In genomic region chr2:6867297-6867696, GRCm38 (mm10) we compare ENCODE assay signal across 20 mouse cellular contexts.
DNase-seq lines count a peak whose midpoint lies in the region; ATAC-seq and TF ChIP-seq lines count a peak whose summit lies in the region.
"Had no signal": no experiment of that assay in that cellular context is flagged by ENCODE, and none has a peak within 500 bp of the region (broad histone marks: within the 10 kb centered on the region; RNA-seq: fewer than 3 reads in every experiment).

No protein-coding gene starts in this region.

- no peak for ATAC-seq in hindbrain, embryonic 13.5 days (ENCODE audit: low FRiP score)
- ATAC-seq in hindbrain, embryonic 12.5 days (ENCODE audit: low FRiP score) = no peak
- ATAC-seq in neural tube, embryonic 13.5 days (ENCODE audit: low read depth) = peak; percentile 64; the same call in 1 of the 2 replicates
- no peak; the same call in 1 of the 2 replicates for ATAC-seq in hindbrain, postnatal 0 days
- ATAC-seq in granulocyte monocyte progenitor cell, adult 5-6 weeks (replicated peaks; ENCODE audit: poor library complexity, severe bottlenecking) = no peak
- ATAC-seq: liver, embryonic 12.5 days had no signal

- H3K27ac ChIP-seq in hindbrain, embryonic 13.5 days = no peak overlapping the region
- no peak overlapping the region for H3K27ac ChIP-seq in hindbrain, embryonic 12.5 days
- H3K27ac ChIP-seq in neural tube, embryonic 13.5 days (replicated peaks) = peak overlapping the region; percentile 72
- H3K27ac ChIP-seq in hindbrain, postnatal 0 days = no peak overlapping the region
- H3K27ac ChIP-seq: heart, embryonic 10.5 days; limb, embryonic 12.5 days; liver, embryonic 12.5 days had no signal

- H3K27me3 ChIP-seq in hindbrain, embryonic 13.5 days = 0 out of 2 replicates have a peak, but pooled peaks cover 2% of the 10 kb centered on the region
- H3K27me3 ChIP-seq in hindbrain, embryonic 12.5 days = no peaks in the 10 kb centered on the region
- no peaks in the 10 kb centered on the region for H3K27me3 ChIP-seq in neural tube, embryonic 13.5 days
- no peaks in the 10 kb centered on the region for H3K27me3 ChIP-seq in hindbrain, postnatal 0 days (ENCODE audit: insufficient read depth, low read length)

- H3K9ac ChIP-seq in hindbrain, embryonic 13.5 days = no peak overlapping the region
- no peak overlapping the region for H3K9ac ChIP-seq in hindbrain, embryonic 12.5 days
- H3K9ac ChIP-seq in neural tube, embryonic 13.5 days = no peak overlapping the region
- no peak overlapping the region for H3K9ac ChIP-seq in hindbrain, postnatal 0 days (replicated peaks; ENCODE audit: low read length)
- H3K9ac ChIP-seq: limb, embryonic 12.5 days; liver, embryonic 12.5 days; lung, embryonic 14.5 days had no signal

- no peak overlapping the region for H3K4me3 ChIP-seq in hindbrain, embryonic 13.5 days
- no peak overlapping the region for H3K4me3 ChIP-seq in hindbrain, embryonic 12.5 days
- no peak overlapping the region for H3K4me3 ChIP-seq in neural tube, embryonic 13.5 days
- H3K4me3 ChIP-seq in hindbrain, postnatal 0 days (ENCODE audit: low read length) = no peak overlapping the region
- H3K4me3 ChIP-seq: heart, embryonic 10.5 days; limb, embryonic 12.5 days; liver, embryonic 12.5 days; myocyte had no signal

- H3K4me2 ChIP-seq in hindbrain, embryonic 13.5 days = 0 out of 2 replicates have a peak overlapping the region, but pooled peaks have one; percentile 27
- H3K4me2 ChIP-seq in hindbrain, embryonic 12.5 days (replicated peaks) = no peak overlapping the region
- no peak overlapping the region; the same call in 1 of the 2 replicates for H3K4me2 ChIP-seq in neural tube, embryonic 13.5 days
- H3K4me2 ChIP-seq in hindbrain, postnatal 0 days (ENCODE audit: low read depth, low read length) = peak overlapping the region; percentile 58
- H3K4me2 ChIP-seq: limb, embryonic 12.5 days; liver, embryonic 12.5 days; lung, embryonic 14.5 days had no signal

- H3K9me3 ChIP-seq in hindbrain, embryonic 13.5 days = no peaks in the 10 kb centered on the region
- no peaks in the 10 kb centered on the region for H3K9me3 ChIP-seq in hindbrain, embryonic 12.5 days (replicated peaks)
- no peaks in the 10 kb centered on the region for H3K9me3 ChIP-seq in neural tube, embryonic 13.5 days
- H3K9me3 ChIP-seq in hindbrain, postnatal 0 days (ENCODE audit: low read length) = no peaks in the 10 kb centered on the region
- H3K9me3 ChIP-seq: heart, embryonic 10.5 days; limb, embryonic 12.5 days; liver, embryonic 12.5 days had no signal

- H3K36me3 ChIP-seq in hindbrain, embryonic 13.5 days = no peaks in the 10 kb centered on the region
- H3K36me3 ChIP-seq in hindbrain, embryonic 12.5 days = no peaks in the 10 kb centered on the region
- no peaks in the 10 kb centered on the region for H3K36me3 ChIP-seq in neural tube, embryonic 13.5 days
- H3K36me3 ChIP-seq in hindbrain, postnatal 0 days (ENCODE audit: insufficient read depth, low read length) = no peaks in the 10 kb centered on the region
- H3K36me3 ChIP-seq: G1E; heart, embryonic 10.5 days; limb, embryonic 12.5 days; liver, embryonic 12.5 days had no signal

- no peak for DNase-seq in neural tube, embryonic 10.5 days (ENCODE audit: extremely low spot score, low spot score)
- DNase-seq in hindbrain, postnatal 0 days (ENCODE audit: low spot score) = peak; percentile 34
- DNase-seq in adrenal gland, adult 18-20 months (ENCODE audit: low spot score in 2 of 2) = no peak
- DNase-seq: adrenal gland, postnatal 36 days; cerebellum, adult 2 months; cerebellum, postnatal 36 days; kidney, adult 9 months; kidney, postnatal 36 days; lung, embryonic 14.5 days; lung, postnatal 36 days; thymus, postnatal 25 days had no signal

- WGBS in hindbrain, embryonic 13.5 days = 18% methylated on average over 4 of the region's 4 CpGs
- WGBS in hindbrain, embryonic 12.5 days = 27% methylated on average over 4 of the region's 4 CpGs
- 18% methylated on average over 4 of the region's 4 CpGs for WGBS in neural tube, embryonic 13.5 days
- 23% methylated on average over 4 of the region's 4 CpGs for WGBS in hindbrain, postnatal 0 days

- peaks cover 45% of the 10 kb centered on the region for H3K4me1 ChIP-seq in hindbrain, embryonic 13.5 days (replicated peaks)
- H3K4me1 ChIP-seq in hindbrain, embryonic 12.5 days = peaks cover 27% of the 10 kb centered on the region
- H3K4me1 ChIP-seq in neural tube, embryonic 13.5 days (replicated peaks) = peaks cover 67% of the 10 kb centered on the region
- H3K4me1 ChIP-seq in hindbrain, postnatal 0 days (ENCODE audit: insufficient read depth, low read length) = peaks cover 6% of the 10 kb centered on the region; the same call in 1 of the 2 replicates

- no peak for TF ChIP-seq CTCF in hindbrain, postnatal 0 days (IDR thresholded peaks at IDR 0.05; ENCODE audit: low read depth)

Comparison
In these comparisons a context has a peak if more than half of its experiments do, and no peak if none do; other contexts are left out.
1. H3K4me2 ChIP-seq: peak in hindbrain, embryonic 13.5 days (single experiment) and hindbrain, postnatal 0 days (single experiment); none in hindbrain, embryonic 12.5 days (single experiment) and neural tube, embryonic 13.5 days (single experiment).